Mouse (Mus musculus) bone marrow, adult 2 months (tissue): Measurements from ENCODE around the gene Isg20.

ENCODE experiments used
- CTCF ChIP-seq: fragments of 200-500 bp; IDR thresholded peaks from 2 replicates; pipeline ENCODE4 v1.5.1; 2011; ENCODE audit warnings: low read length, control low read depth; ENCODE audit not compliant: control insufficient read depth, insufficient read depth
- POLR2A ChIP-seq: fragments of 200-500 bp; IDR thresholded peaks from 2 replicates; pipeline ENCODE4 v1.6.1; 2011; ENCODE audit warnings: low read depth, mild to moderate bottlenecking, control low read depth, low read length, borderline replicate concordance; ENCODE audit not compliant: control insufficient read depth

- TF ChIP-seq CTCF: peak; percentile 95
- no peak for TF ChIP-seq POLR2A
Observed at GRCm38 (mm10) chr7:78890641-78891040, 22.6 kb upstream of the Isg20 start.
